Mouse (Mus musculus) testis, adult 2 months (tissue): ENCODE measurements around the gene Zdhhc14.

Experiments
- CTCF ChIP-seq: fragments of 200-500 bp; IDR thresholded peaks from 2 replicates; pipeline ENCODE4 v1.5.1; 2012; ENCODE audit warnings: low read depth, mild to moderate bottlenecking, inconsistent platforms, low read length, moderate library complexity; ENCODE audit not compliant: control insufficient read depth, insufficient read depth, insufficient replicate concordance
- POLR2A ChIP-seq: fragments of 200-500 bp; IDR thresholded peaks from 2 replicates; pipeline ENCODE4 v1.6.1; 2012; ENCODE audit warnings: low read depth, mild to moderate bottlenecking, inconsistent platforms, low read length, moderate library complexity; ENCODE audit not compliant: control insufficient read depth

GRCm38 (mm10) chr17:5685324-5685723 is 193.0 kb downstream of the Zdhhc14 start:
- TF ChIP-seq CTCF (no peak), POLR2A (no peak)
